Mouse (Mus musculus): ENCODE data around the gene Hfe2.

DNA sequence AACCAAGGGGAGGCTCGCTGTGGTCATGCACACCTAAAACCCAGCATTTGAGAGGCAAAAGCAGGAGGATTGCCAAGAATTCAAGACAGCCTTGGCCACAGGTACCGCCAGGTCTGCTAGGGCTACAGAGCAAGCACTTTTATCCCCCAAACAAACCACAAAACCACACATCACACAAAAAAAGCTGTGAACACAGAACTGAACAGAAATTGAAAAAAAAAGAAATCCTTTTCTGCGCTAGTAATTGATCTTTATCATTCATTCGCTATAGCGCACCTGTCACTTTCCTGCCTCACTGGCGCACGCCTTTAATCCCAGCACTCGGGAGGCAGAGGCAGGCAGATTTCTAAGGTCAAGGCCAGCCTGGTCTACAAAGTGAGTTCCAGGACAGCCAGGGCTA, 38.3 kb downstream of the Hfe2 start:
- no peak for TF ChIP-seq EP300 (optimal IDR thresholded peaks at IDR 0.05)
- no peak for TF ChIP-seq CTCF (IDR thresholded peaks at IDR 0.05; ENCODE audit: low read depth)
